Mouse (Mus musculus): Measurements from ENCODE around the gene U90926. TPM values are rescaled to one million over a fixed set of nuclear protein-coding genes. Genes with fewer than 3 reads are reported as not detected.

Gene U90926
- polyA plus RNA-seq, 1 experiment from 2014 or later: not detected

GRCm38 (mm10) chr5:92165976-92166375, 49.2 kb downstream of the U90926 start:
- no peaks in the 10 kb centered on the region for H3K27me3 ChIP-seq
- H3K9ac ChIP-seq: no peak overlapping the region
- H3K4me3 ChIP-seq: no peak overlapping the region
- no peak for ATAC-seq (ENCODE audit: borderline replicate concordance, extremely low read depth, low FRiP score, low TSS enrichment)
- no peaks in the 10 kb centered on the region for H3K4me1 ChIP-seq
- H3K27ac ChIP-seq: no peak overlapping the region
- H3K36me3 ChIP-seq: peaks cover 31% of the 10 kb centered on the region
- no peak overlapping the region for H3K4me2 ChIP-seq
- H3K9me3 ChIP-seq: no peaks in the 10 kb centered on the region
- 80% methylated on average over 6 of the region's 6 CpGs for WGBS

Other genes starting within 250 kb of the U90926 start
- not detected in 2 replicates for gene Odaph, start 227.9 kb downstream of the U90926 start, polyA plus RNA-seq (2015; fragmentation: Nextera tagmentation; extraction: Ambion mirVana)
- gene Cdkl2, start 171.5 kb downstream of the U90926 start, polyA plus RNA-seq (2015; fragmentation: Nextera tagmentation; extraction: Ambion mirVana): 2.1 and 2.7 TPM in 2 replicates
- 152 and 157 TPM in 2 replicates for gene G3bp2, start 131.7 kb downstream of the U90926 start, polyA plus RNA-seq (2015; fragmentation: Nextera tagmentation; extraction: Ambion mirVana)
- 35.9 and 38.0 TPM in 2 replicates for gene Uso1, start 77.5 kb downstream of the U90926 start, polyA plus RNA-seq (2015; fragmentation: Nextera tagmentation; extraction: Ambion mirVana)
- gene Ppef2, start 40.9 kb upstream of the U90926 start, polyA plus RNA-seq (2015; fragmentation: Nextera tagmentation; extraction: Ambion mirVana): 0.16 and 0.25 TPM in 2 replicates
- 10.9 and 12.5 TPM in 2 replicates for gene Naaa, start 62.8 kb upstream of the U90926 start, polyA plus RNA-seq (2015; fragmentation: Nextera tagmentation; extraction: Ambion mirVana)
- 32.6 and 35.4 TPM in 2 replicates for gene Sdad1, start 95.1 kb upstream of the U90926 start, polyA plus RNA-seq (2015; fragmentation: Nextera tagmentation; extraction: Ambion mirVana)
- not detected in 2 replicates for gene Cxcl9, start 112.7 kb upstream of the U90926 start, polyA plus RNA-seq (2015; fragmentation: Nextera tagmentation; extraction: Ambion mirVana)
- gene Art3, start 116.4 kb upstream of the U90926 start, polyA plus RNA-seq (2015; fragmentation: Nextera tagmentation; extraction: Ambion mirVana): 4.8 and 9.5 TPM in 2 replicates
- gene Cxcl10, start 133.5 kb upstream of the U90926 start, polyA plus RNA-seq (2015; fragmentation: Nextera tagmentation; extraction: Ambion mirVana): 0.59 and 3.5 TPM in 2 replicates
- 55.7 and 56.8 TPM in 2 replicates for gene Nup54, start 219.8 kb upstream of the U90926 start, polyA plus RNA-seq (2015; fragmentation: Nextera tagmentation; extraction: Ambion mirVana)

Measured in lung, embryonic 15.5 days (tissue).